Mouse (Mus musculus) lung, postnatal 0 days (tissue): ENCODE results near the gene Cd4. TPM values are rescaled to one million over a fixed set of nuclear protein-coding genes. Genes with fewer than 3 reads are reported as not detected.

Source experiments
- ATAC-seq: fragments of 200-750 bp; cut with Nextera tagmentation; 2 replicates; pipeline ENCODE4 v1.8.0; 2017; ENCODE audit warnings: moderate library complexity
- DNase-seq: peaks from one replicate; pipeline ENCODE4 v3.0.0-alpha.2; 2016; ENCODE audit warnings: low spot score
- H3K27ac ChIP-seq: fragments of 300-500 bp; sonication (generic); 2 replicates; pipeline ENCODE4 v1.5.1; 2014; ENCODE audit warnings: antibody characterized with exemption, mild to moderate bottlenecking, low read length, mixed read lengths
- H3K27me3 ChIP-seq: fragments of 300-500 bp; sonication (generic); replicated peaks from 2 replicates; pipeline ENCODE4 v1.6.1; 2014; ENCODE audit warnings: low read length, mixed read lengths; ENCODE audit not compliant: insufficient read depth
- H3K36me3 ChIP-seq: fragments of 300-500 bp; sonication (generic); 2 replicates; pipeline ENCODE4 v1.6.1; 2014; ENCODE audit warnings: low read length, mixed read lengths; ENCODE audit not compliant: insufficient read depth
- H3K4me1 ChIP-seq: fragments of 300-500 bp; sonication (generic); 2 replicates; pipeline ENCODE4 v1.6.1; 2014; ENCODE audit warnings: antibody characterized with exemption, low read depth, low read length, mixed read lengths; ENCODE audit not compliant: insufficient read depth
- H3K4me2 ChIP-seq: fragments of 300-500 bp; sonication (generic); replicated peaks from 2 replicates; pipeline ENCODE4 v1.6.1; 2014; ENCODE audit warnings: low read depth, mild to moderate bottlenecking, low read length, moderate library complexity, mixed read lengths
- H3K4me3 ChIP-seq: fragments of 300-500 bp; sonication (generic); 2 replicates; pipeline ENCODE4 v1.5.1; 2014; ENCODE audit warnings: low read depth, low read length
- H3K9ac ChIP-seq: fragments of 300-500 bp; sonication (generic); replicated peaks from 2 replicates; pipeline ENCODE4 v1.6.1; 2014; ENCODE audit warnings: low read depth, mild to moderate bottlenecking
- H3K9me3 ChIP-seq: fragments of 300-500 bp; sonication (generic); 2 replicates; pipeline ENCODE4 v1.6.1; 2016; ENCODE audit warnings: low read length, mixed read lengths
- CTCF ChIP-seq: IDR thresholded peaks from 2 replicates; pipeline ENCODE4 v1.5.1; 2016; ENCODE audit warnings: antibody characterized with exemption, mild to moderate bottlenecking
- EP300 ChIP-seq: IDR thresholded peaks from 2 replicates; pipeline ENCODE4 v1.6.1; 2016; ENCODE audit warnings: antibody characterized with exemption, mild to moderate bottlenecking, control low read depth
- WGBS: fragments of 180-500 bp; shearing (Covaris S2); extraction: QIAGEN DNeasy Blood & Tissue Kit; methylation state at CpG from one replicate; pipeline ENCODE4 v1.1.7; 2014; 5-methylcytosine and 5-hydroxymethylcytosine counted together
- polyA plus RNA-seq: library from polyadenylated mRNA; unstranded; fragments of >200 nt; fragmentation: Nextera tagmentation; extraction: Ambion mirVana; gene quantifications from 2 replicates; pipeline ENCODE4 v1.2.1, GENCODE M21; 2015

Cd4 gene
- polyA plus RNA-seq, 1 experiment from 2014 or later, result 0.10 TPM

DNA sequence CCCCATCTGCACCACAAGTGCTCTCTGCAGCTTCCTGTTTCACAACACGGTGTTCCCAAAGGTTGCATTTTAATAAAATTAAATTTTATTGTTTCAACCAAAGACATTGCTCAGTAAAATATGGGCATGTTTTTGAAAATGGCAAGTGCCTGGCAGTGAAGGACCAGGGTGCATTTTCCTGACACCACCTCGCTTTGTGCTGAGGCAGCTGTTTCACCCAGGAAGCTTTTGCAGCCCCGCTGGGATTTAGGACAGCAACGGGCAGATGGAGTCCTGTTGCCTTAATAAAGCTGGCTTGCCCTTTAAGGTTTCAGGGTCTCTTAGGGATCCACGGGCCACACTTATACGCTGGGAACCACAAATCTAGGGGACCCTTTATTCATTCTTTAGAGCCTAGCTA, 3.0 kb upstream of the Cd4 start:
- DNase-seq, result no peak
- Histone ChIP-seq H3K4me2 (no peak overlapping the region), H3K4me3 (no peak overlapping the region), H3K27ac (no peak overlapping the region), H3K9ac (no peak overlapping the region), H3K4me1 (no peaks in the 10 kb centered on the region), H3K27me3 (no peaks in the 10 kb centered on the region), H3K9me3 (no peaks in the 10 kb centered on the region), H3K36me3 (no peaks in the 10 kb centered on the region)
- WGBS, result 42% methylated on average over 6 of the region's 6 CpGs
- no peak for ATAC-seq
- TF ChIP-seq EP300, result no peak
- TF ChIP-seq CTCF, result no peak

DNA sequence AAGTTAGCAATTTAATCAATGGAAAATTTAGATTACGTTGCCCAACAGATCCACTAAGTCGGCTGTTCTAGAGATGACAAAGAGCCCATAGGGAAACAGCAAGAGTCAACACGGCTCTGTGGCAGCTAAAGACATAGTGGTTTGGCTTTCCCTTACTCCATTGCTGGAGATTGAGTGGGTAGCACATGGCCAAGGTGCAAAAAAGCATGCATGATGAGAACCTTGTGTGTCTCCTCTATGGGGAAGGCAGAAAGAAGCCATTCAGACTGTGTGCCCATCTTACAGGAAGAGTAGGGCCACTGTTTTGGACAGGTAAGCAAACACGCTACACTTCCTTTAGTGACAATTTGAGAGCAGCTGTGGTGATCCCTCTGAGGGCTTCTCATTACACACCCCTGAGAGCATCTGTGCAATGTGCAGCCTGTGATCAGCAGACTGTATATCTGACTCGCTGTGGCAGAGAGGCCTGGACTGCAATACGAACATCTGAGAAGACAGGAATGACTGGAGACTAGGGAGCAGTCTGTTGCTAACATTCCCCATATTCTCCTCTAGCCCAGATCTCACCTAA, 619 bp upstream of the Cd4 start:
- H3K4me3 ChIP-seq, result no peak overlapping the region
- H3K9ac ChIP-seq, result no peak overlapping the region
- H3K27me3 ChIP-seq, result no peaks in the 10 kb centered on the region
- no peak overlapping the region for H3K4me2 ChIP-seq
- TF ChIP-seq EP300, result no peak
- no peak for TF ChIP-seq CTCF
- no peaks in the 10 kb centered on the region for H3K4me1 ChIP-seq
- 87% methylated on average over 6 of the region's 6 CpGs for WGBS
- H3K9me3 ChIP-seq, result no peaks in the 10 kb centered on the region
- no peaks in the 10 kb centered on the region for H3K36me3 ChIP-seq
- DNase-seq, result no peak
- ATAC-seq, result no peak
- H3K27ac ChIP-seq, result no peak overlapping the region

DNA sequence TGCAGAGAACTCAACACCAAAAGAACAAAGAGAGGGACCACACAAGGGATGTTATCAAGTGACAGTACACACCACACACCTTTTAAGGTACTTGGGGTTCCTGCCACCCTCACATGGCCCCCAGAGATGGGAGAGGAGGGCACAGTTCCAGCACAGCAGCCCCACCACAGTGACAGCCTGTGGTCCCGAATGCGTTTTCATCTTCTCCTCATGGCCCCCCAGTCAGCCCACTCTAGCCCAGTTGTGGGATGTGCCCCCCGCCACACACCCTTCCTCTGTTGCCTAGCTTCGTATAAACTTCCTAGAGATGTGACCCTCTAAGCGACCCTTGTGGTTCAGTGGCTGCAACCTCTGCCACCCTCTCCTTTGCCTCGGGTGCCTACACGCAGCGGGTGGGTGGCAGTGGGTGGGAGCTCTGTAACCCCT, 2.1 kb downstream of the Cd4 start:
- DNase-seq (no peak), ATAC-seq (no peak)
- H3K4me3 ChIP-seq, result no peak overlapping the region
- H3K9me3 ChIP-seq, result no peaks in the 10 kb centered on the region
- H3K4me2 ChIP-seq, result no peak overlapping the region
- TF ChIP-seq CTCF (no peak), EP300 (no peak)
- no peaks in the 10 kb centered on the region for H3K36me3 ChIP-seq
- 89% methylated on average over 8 of the region's 8 CpGs for WGBS
- no peak overlapping the region for H3K27ac ChIP-seq
- no peaks in the 10 kb centered on the region for H3K4me1 ChIP-seq
- no peaks in the 10 kb centered on the region for H3K27me3 ChIP-seq
- H3K9ac ChIP-seq, result no peak overlapping the region

DNA sequence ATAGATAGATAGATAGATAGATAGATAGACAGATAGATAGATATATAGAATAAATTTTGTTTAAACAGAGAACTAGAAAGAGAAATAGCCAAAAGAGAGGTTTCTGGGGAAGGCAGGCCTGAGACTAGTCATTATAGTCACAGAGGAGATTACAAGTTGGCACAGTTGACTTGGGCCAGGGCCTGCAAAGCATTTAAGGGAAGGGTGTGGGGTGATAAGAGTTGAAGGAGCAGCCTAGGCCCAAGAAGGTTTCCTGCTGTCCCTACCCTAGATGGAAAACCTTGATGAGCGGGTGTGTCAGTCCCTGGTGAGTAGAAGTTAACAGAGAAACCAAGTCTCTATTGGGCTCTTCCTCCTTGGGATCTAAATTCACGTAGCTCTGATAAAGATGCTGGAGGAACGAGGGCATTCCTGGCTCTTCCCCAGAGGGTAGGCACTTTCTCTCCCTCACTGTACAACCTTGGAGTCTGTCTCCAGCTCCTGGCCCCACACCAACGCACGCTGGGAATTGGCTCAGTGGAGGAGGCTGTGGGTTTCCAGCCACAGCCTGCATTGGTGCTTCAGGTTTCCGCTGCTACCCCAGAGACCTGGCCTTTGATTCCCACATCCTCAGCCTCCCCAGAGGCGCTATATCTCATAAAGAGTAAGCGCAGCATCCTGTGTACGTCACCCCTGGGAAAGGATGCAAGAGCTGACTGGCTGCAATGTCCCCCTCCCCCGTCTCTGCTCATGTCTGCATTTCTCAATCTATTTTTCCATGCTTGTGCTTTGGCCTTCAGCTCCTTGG, 3.1 kb downstream of the Cd4 start:
- H3K4me2 ChIP-seq, result no peak overlapping the region
- no peak overlapping the region for H3K27ac ChIP-seq
- DNase-seq (no peak), ATAC-seq (no peak)
- H3K4me3 ChIP-seq, result no peak overlapping the region
- no peaks in the 10 kb centered on the region for H3K9me3 ChIP-seq
- no peak for TF ChIP-seq CTCF
- no peaks in the 10 kb centered on the region for H3K36me3 ChIP-seq
- H3K27me3 ChIP-seq, result no peaks in the 10 kb centered on the region
- H3K9ac ChIP-seq, result no peak overlapping the region
- no peaks in the 10 kb centered on the region for H3K4me1 ChIP-seq
- 73% methylated on average over 10 of the region's 10 CpGs for WGBS

DNA sequence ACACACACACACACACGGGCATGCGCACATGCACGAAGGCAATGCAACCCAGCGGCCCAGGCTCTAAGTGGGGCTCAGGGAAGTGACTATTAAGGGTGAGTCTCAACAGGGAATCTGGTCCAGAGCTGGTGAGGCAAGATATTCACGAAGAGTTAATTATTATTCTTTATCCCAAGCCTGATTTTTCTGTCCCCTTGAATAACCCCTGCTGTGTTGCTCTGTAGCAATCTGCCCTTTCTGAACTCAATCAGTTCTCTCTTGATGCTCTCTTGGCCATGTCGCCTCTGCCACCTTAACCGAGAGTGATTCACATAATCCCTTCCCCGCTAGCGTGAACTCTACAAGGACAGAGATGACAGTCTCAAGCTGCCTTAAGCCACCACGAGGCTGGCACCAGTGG, 4.7 kb downstream of the Cd4 start:
- Histone ChIP-seq H3K9me3 (no peaks in the 10 kb centered on the region), H3K27me3 (no peaks in the 10 kb centered on the region), H3K4me2 (no peak overlapping the region), H3K27ac (no peak overlapping the region), H3K4me3 (no peak overlapping the region), H3K36me3 (no peaks in the 10 kb centered on the region), H3K9ac (no peak overlapping the region), H3K4me1 (no peaks in the 10 kb centered on the region)
- DNase-seq, result no peak
- ATAC-seq, result no peak
- TF ChIP-seq CTCF, result no peak
- no peak for TF ChIP-seq EP300
- 78% methylated on average over 10 of the region's 10 CpGs for WGBS

DNA sequence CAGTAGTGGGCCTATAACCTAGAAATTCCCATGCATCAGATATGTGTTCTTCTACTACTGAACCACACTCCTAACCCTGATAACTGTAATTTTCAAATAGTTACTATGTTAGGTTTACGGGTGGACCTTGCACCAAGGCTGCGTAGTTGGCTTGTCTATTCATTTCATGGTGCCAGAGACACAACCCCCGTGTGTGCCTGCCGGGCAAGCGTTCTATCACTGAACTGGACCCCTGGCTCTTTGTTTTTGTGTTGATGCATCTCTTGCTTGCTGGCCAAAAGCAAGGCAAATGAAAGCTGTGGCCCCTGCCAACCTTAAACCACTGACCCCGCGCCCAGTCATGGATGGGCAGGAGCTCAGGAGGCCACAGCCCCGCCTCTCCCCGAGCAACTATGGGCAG, 6.2 kb downstream of the Cd4 start:
- no peak overlapping the region for H3K4me3 ChIP-seq
- no peaks in the 10 kb centered on the region for H3K4me1 ChIP-seq
- no peaks in the 10 kb centered on the region for H3K27me3 ChIP-seq
- H3K9me3 ChIP-seq, result no peaks in the 10 kb centered on the region
- H3K4me2 ChIP-seq, result no peak overlapping the region
- TF ChIP-seq CTCF (no peak), EP300 (no peak)
- WGBS, result 91% methylated on average over 9 of the region's 9 CpGs
- ATAC-seq (no peak), DNase-seq (no peak)
- no peak overlapping the region for H3K27ac ChIP-seq
- no peaks in the 10 kb centered on the region for H3K36me3 ChIP-seq
- H3K9ac ChIP-seq, result no peak overlapping the region
